Mouse (Mus musculus): ENCODE data around the gene Plcxd1.
"Not testable (repeated sequence)": the region's sequence is repeated elsewhere in the genome, so short reads cannot be mapped to it uniquely, and the experiment has no call there.

Gene Plcxd1

DNA sequence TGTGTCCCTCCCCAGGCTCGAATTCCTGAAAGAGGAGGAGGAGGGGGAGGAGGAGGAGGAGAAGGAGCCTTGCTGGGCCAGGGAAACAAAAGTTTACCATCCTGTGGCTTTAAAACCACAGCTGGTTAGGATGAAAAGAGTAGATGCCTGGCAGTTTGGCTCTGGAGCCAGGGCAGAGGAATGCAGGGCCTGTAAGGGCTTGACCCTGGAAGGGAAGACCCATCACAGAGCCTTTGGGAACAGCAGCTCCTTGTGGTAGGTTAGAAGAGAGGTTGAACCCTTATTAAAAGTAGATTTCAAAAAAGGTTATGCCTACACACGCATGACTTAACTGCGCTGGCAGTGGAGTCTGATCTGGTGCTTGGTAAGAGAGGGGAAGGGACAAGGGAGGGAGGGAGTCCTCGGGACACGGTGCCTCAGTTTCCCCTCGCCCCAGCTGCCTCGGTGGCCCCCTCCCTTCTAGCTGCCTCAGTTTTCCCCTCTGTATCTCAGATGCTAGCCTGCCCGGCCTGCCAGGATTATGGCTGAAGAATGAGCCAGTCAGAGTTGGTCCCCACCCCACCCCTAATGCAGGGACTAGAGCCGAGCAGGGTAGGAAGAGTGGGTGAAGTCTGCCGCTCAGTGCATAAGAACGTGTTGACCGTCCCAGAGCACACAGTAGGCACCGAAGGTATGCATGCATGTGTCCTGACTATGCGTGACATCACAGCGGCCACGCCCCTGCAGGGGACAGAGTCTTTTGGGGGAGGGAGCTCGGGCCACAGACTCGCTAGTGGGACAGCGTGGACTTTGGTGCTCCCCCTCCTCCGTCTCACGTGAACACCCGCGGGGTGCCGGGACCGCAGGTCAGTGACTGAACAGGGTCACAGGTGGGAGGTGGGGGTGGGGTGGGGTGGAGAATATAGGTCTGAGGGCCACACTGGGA, at the start of gene Plcxd1:
Gene Plcxd1 (plus strand): TSS at position 314 of the 925 bp plus-strand sequence.
- DNase-seq = no peak

DNA sequence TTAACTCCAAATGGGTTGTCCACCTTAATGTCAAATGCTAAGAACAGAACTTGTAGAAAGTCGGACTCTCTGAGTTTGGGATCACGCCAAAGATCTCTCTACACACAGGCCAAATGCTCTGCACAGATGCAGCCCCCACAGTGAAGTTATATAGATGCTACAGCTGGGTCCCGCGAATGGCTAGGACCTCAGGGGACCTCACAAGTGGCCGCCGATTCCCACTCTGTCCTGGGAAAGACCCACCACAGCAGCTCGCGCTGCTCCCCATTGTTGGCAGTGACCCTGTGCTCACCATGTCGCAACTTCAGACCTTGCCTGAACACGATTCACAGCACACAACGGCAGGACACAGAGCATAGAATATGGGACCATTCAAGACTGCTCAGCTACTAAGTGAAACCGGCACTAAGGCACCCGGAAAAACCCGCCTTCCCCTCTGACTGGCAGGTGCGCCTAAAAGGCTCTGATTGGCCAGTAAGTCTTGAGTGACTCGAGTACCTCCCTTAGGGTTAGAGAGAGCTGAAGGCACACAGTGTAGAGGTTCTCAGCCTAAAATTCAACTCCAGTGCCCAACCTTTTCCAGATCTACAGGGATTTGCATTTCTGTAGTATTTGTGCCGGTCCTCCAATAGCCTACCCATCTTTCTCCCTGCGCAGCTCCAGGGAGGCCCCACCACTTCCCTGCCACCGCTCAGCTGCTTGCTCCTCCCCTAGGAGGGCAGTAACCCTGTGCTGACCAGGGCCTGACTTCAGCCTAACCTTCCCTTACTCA, 41.9 kb upstream of the Plcxd1 start:
- peak; percentile 76 for DNase-seq

DNA sequence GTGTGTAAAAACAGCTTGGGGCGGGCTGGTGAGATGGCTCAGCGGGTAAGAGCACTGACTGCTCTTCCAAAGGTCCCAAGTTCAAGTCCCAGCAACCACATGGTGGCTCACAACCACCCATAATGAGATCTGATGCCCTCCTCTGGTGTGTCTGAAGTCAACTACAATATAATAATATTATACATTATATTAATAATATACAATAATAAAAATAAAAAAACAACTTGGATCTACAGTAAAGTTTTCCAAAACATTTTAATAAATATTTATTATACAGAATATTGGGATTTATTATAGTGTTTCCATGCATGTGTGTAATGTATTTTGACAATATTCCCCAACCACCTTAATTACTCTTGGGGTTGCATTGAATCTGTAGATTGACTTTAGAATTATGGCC, 27.4 kb upstream of the Plcxd1 start, which contains the start of gene Gm17655:
Gene Gm17655 (minus strand): TSS at position 101 of the 400 bp plus-strand sequence.
- not testable (repeated sequence) for DNase-seq

DNA sequence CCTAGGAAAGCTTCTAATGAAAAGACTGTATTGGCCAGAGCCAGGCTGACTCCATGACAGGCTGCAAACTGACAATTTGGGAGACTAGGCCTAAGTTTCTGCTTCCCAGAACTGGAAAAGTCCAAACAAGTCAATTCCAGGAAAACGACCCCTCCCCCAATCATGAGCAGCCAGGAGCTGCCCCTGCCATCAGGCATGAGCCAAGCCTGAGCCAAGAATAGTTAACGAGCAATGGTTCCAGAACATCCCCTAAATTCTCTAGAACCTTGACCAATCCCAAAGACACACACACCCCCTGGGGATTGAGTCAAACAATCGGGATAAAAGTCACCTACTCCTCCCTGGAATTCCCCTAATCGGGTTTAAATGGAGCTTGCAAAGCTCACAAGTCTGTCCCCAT, 16.8 kb upstream of the Plcxd1 start:
- DNase-seq = no peak

DNA sequence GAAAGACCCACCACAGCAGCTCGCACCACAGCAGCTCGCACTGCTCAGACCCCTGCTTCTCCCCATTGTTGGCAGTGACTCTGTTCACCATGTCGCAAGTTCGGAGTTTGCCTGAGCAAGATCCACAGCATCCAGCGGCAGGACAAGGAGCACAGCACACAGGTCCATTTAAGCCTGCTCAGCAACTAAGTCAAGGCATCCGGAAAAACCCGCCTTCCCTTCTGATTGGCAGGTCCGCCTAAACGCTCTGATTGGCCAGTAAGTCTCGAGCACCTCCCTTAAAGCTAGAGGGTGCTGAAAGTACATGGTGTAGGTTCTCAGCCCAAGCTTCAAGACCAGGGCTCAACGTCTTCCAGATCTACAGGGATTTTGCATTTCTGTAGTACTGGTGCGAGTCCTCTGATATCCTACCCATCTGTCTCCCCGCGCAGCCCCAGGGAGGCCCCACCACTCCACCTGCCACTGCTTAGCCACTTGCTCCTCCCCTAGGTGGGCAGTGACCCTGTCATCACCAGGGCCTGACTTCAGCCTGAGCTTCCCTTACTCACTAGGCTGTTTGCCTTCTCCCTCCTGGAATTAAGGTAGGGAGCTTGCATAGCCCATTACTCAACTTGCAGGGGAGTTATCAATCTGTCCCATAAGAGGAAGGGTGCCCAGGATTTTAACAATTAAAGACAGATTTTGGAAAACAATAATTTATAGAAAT, 13.5 kb upstream of the Plcxd1 start:
- no peak for DNase-seq

DNA sequence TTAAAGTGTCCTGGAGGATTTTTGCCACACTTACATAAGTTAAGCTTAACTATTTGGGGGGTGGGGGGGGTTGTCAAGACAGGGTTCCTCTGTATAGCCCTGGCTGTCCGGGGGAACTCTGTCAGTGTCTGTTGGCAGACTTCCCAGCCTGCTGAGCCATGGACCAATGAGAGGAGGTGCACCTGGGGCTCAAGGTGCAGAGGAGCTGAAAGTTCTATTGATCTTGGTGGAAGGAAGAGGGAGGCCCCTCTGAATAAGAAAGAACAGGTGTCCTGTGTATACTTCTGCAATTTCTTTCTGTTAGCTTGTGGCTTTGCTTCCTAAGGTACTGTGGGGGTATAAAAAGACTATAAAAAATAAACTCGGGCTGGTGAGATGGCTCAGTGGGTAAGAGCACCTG, 8.2 kb upstream of the Plcxd1 start:
- no peak for DNase-seq

DNA sequence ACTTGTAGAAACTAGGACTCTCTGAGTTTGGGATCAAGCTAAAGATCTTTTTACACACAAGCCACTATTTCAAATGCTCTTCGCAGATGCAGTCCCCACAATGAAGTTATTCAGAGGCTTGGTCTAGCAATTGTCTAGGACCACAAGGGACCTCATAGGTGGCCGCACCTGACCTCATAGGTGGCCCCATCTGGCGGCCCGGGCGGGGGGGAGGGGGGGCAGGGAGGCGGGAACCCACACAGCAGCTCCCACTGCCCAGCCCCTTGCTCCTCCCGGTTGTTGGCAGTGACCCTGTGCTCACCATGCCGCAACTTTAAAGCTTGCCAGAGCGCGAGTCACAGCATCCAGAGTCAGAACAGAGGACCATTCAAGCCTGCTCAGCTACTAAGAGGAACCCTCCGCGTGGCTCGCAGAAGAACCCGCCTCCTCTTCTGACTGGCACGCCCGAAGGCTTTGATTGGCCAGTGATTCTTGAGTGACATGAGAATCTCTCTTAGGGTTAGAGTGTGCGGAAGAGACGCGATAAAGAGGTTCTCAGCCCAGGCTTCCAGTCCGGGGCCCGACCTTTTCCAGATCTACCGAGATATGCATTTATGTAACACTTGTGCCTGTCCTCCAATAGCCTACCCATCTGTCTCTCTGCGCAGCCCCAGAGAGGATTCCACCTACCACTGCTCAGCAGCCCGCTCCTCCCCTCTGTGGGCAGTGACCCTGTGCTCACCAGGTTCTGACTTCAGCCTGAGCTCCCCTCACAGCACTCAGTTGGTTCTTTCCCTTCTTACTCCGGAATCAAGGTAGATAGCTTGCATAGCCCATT, 5.5 kb upstream of the Plcxd1 start, which contains the start of gene Gm35315:
Gene Gm35315 (minus strand): TSS at position 391 of the 817 bp plus-strand sequence.
- peak; percentile 83 for DNase-seq

DNA sequence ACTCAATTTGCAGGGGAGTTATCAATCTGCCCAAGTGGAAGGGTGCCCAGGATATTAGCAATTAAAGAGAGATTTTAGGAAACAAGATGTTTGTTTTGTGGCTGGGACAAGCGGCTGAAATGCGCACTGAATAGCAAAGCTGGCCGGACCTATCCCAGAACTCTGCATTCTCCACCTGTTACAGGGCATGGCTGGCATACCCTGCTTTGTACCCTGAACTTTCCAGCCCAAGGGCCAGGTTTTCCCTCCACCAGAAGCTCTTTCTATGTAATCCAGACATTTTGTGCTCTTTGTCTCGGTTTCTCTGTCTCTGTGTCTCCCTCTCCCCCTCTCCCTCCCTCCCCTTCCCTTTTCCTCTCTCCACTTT, 4.9 kb upstream of the Plcxd1 start:
- no peak for DNase-seq

DNA sequence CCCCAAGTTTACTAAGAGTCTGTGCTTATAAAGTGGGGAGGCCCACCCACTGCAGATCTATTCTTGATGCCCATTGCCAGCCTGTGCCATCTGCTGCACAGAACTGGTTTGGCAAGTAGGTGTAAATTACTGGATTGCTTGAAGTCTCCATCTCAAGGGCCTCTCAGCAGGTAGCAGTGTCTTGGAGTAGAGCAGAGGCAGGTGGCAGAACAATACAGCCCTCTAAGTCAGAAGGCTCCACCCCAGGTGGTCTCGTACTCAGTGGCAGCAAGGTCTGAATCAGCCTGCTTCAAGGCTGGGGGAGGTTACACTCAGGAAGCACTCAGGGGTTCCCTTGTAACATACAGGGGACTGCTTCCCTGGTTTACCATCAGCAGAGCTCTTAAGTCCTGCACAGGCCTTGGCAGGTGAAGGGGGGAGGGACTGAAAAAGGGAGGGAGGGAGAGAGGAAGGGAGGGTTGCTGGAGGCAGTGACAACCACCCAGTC, 735 bp upstream of the Plcxd1 start:
- DNase-seq = peak; percentile 11

DNA sequence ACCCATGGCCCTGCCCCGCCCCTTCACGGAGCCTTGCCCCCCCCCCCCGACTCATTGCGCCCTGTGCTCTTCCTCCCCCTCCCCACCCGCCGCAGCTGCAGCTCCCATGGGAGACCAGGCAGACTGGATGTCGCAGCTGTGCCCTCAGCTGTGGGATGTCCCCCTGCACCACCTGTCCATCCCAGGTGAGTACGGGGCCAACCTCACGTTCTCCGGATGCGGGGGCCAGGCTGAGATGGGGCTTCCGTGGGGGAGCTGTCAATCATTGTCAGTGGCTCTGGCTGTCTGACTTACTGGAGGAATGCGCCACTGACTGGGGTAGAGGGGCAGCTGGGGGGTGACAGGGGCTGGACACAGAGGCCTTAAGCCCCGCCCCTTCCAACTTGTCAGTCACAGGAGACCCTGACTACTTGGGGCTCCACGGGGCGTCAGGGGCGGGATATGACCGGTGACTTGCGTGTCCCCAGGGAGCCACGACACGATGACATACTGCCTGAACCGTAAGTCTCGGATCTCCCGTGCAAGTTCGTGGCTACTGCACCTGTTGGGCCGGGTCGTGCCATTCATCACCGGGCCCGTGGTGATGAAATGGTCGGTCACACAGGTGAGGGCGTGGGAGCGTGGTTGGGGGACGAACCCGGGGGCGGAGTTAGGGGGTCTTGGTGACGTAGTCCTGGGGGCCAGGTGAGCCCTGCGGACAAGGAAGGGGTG, 1.3 kb downstream of the Plcxd1 start:
- DNase-seq = peak; percentile 33

DNA sequence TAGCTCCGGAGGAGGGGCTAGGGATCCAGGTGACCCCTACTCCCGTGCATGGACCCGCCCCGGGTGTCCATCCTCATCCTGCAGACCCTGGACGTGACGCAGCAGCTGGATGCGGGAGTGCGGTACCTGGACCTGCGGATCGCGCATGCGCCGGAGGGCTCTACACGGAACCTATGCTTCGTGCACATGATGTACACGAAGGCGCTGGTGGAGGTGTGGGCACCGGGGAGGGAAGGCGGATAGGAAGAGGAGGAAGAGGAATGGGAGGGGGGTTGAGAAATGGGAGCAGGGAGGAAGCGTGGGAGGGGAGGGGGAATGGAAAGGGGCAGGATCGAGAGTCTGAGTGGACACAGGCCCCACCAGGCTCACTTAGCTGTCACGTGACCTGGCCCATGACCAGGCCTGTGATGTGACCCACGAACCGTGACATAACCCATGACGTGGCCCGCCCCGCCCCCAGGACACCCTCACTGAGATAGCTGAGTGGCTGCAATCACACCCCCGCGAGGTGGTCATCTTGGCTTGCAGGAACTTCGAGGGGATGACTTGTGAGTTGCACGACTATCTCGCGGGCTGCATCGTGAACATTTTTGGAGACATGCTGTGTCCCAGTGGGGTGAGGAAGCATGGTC, 2.1 kb downstream of the Plcxd1 start:
- DNase-seq = peak; percentile 79

DNA sequence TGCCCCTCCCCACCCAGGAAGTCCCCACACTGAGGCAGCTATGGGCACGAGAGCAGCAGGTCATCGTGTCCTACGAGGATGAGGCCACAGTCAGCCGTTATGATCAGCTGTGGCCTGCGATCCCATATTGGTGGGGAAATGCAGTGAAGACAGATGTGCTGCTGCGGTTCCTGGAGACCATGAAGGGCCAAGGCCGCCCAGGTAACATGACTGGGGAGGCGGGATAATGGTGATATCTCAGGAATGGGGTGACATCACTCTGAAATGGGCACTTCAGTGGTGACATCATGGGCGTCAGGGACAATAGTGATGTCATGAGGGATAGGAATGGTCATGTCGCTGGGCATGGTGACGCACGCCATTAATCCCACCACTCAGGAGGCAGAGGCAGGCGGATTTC, 2.7 kb downstream of the Plcxd1 start:
- DNase-seq = peak; percentile 5

DNA sequence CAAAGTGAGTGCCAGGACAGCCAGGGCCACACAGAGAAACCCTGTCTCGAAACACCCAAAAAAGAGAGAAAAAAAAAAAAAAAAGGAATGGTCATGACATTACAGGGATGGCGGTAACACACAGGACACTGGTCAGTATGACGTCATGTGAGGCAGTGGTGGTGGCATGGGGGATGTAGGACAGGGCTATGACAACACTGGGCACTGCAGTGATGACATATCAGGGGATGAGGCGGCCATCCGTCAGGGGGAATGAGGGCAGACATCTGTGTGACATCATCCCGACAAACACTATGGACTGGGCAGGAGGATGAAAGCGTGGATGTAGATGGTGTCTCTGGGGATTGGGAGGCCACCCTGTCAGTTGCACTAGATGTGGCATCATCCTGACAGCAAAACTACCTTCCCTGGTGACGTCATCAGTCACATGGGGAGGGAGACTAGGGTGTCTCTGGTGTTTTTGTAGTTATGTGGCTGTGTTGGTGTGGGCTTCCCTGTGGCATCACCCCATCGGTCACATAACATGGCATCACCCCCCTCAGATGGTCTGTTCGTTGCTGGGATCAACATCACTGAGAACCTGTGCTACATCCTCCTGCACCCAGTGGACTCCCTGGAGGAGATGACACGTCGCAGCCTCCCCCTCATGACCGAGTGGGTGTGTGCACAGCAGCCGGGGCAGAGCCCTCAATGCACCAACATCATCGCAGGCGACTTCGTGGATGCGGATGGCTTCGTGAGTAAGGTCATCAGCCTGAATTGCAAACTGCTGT, 3.3 kb downstream of the Plcxd1 start:
- DNase-seq = peak; percentile 13

DNA sequence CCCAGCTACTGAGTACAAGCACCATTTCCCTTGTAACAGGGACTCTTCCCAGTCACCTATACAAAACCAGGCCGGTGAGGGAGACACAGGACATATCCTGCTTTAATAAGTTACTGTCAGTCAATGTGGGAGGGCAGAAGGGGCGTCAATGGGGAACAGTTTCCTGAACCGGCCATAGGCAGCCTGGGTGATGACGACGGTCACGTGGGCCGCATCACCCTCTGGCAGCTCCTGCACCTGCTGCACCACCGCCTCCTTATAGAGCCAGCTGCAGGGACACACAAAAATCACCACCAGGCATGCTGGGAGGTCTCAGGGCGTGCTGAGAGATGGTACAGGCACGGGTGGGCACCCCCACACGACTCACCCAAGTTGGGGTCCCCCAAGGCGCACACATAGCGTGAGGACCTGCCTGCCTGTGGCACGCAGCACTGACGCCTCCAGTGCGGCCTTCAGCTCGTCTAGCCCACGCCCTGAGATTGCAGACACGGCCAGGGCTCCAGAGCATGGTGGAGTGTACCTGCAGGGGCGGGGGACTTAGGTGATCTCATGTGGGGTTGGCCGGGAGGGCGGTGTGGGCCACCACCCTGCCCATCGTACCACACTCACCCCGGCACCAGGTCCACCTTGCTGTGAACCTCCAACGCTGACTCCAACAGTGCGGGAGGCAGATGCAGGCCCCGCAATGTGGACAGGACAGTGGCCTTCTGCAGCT, 4.3 kb downstream of the Plcxd1 start:
- peak; percentile 11 for DNase-seq

DNA sequence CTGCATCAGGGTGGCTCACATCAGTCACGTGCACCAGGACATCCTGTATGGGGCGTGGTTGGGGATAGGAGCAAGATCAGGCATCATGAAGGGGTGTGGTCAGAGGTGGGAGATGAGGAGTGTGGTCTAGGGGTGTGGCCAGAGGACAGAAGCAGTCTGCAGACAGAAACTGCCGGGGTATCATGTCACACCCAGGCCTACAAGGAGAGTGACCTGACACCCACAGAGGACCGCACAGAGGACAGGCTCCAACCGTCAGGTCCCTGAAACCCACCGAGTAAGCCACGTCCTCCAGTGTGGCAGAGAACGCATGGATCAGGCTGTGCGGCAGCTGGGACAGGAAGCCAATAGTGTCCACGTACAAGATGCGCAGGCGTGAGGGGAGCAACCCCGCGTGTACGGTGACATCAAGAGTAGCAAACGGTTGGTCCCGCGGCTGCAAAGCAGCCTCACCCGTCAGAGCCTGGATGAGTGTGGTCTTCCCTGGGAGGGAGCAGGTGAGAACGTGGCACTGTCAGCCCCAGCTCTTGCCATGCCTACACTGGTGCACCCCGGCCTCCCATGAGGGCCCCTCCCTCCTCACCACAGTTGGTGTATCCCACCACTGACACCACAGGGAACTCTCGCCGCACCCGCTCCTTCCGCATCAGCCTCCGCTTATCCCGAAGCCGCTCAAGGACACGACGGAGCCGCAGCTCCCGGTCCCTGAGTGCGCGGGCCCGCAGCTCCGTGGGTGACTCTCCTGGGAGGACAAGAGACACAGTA, 5.0 kb downstream of the Plcxd1 start:
- DNase-seq = peak; percentile 25

DNA sequence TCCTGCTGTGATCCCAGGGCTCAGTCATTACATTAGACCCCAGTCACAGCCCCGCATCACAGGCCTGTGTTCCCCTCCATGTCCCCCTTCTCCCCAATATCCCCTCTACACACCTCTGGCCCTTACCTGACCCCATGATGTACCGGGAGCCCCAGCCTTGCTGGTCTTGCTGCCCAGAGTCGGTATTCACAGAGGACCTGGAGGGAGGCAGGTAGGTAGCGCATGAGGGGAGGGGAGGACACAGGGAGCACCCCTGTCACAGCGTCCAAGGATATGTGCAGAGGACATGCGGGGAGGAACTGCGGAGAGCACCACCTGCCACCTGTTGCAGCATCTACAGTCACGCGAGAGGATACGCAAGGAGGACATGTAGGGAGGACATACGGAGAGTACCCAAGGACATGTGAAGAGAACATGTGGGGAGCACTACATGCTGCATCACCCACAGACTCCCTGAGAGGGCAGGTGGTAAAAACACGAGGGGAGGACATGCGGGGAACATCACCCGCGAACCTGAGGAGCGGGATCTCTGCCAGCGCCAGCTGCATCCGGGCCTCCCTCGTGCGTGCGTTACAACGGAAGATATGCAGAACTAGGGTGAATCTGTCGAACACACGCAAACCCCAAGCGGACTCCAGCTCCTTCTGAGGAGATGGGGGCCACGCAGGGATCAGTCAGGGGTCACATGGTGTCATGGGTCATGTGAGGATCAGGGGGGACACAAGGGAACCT, 6.5 kb downstream of the Plcxd1 start:
- peak; percentile 37 for DNase-seq

DNA sequence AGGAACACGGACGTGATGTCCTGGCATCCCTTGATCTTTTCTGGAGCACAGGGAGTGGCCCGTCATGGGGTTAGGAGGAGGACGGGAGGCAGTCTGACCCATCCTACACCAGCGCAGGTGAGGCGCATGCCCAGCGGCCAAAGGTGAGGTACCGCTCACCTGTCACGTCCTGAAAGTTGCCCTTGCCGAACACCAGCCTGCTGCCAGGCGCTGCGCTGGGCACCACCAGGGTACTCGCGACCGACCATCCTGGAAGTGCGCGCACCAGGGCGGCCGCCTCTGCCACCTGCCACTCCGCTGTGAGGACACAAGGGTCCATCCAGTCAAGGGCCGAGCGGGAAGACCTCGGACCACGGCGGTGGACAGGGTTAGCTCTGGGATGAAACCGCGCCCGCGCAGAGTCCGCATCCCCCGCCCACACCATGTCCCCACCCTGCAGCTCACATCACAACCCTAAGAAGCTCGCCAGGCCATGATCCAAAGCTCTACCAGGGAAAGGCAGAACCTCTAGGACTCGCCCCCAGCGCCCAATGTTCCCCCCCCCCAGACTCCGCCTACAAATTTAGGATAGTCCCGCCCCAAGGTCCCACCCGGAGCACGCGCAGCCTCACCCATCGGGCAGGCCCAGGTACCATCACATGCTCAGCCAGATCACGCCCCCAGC, 7.3 kb downstream of the Plcxd1 start:
- peak; percentile 54 for DNase-seq
